Mouse (Mus musculus) embryonic facial prominence, embryonic 11.5 days (tissue): ENCODE measurements around the gene Srrt. TPM values are rescaled to one million over a fixed set of nuclear protein-coding genes. Genes with fewer than 3 reads are reported as not detected.

Experiments
- ATAC-seq: fragments of 200-750 bp; cut with Nextera tagmentation; replicated peaks from 2 replicates; pipeline ENCODE4 v1.8.0; 2017; ENCODE audit warnings: low read depth; ENCODE audit not compliant: insufficient number of reproducible peaks, low FRiP score, low TSS enrichment
- DNase-seq: peaks from one replicate; pipeline ENCODE4 v3.0.0-alpha.2; 2015; ENCODE audit warnings: low spot score
- H3K27ac ChIP-seq: fragments of 300-500 bp; sonication (generic); replicated peaks from 2 replicates; pipeline ENCODE4 v1.5.1; 2014; ENCODE audit warnings: mild to moderate bottlenecking, low read depth, low read length, control low read depth
- H3K27me3 ChIP-seq: fragments of 300-500 bp; sonication (generic); 2 replicates; pipeline ENCODE4 v1.6.1; 2014; ENCODE audit warnings: mild to moderate bottlenecking, low read length, moderate library complexity, mixed read lengths; ENCODE audit not compliant: control insufficient read depth, insufficient read depth
- H3K36me3 ChIP-seq: fragments of 300-500 bp; sonication (generic); replicated peaks from 2 replicates; pipeline ENCODE4 v1.6.1; 2014; ENCODE audit warnings: low read depth, mild to moderate bottlenecking, low read length, moderate library complexity, mixed read lengths; ENCODE audit not compliant: control insufficient read depth, insufficient read depth
- H3K4me1 ChIP-seq: fragments of 300-500 bp; sonication (generic); 2 replicates; pipeline ENCODE4 v1.6.1; 2014; ENCODE audit warnings: low read length, mixed read lengths; ENCODE audit not compliant: control insufficient read depth, insufficient read depth
- H3K4me2 ChIP-seq: fragments of 300-500 bp; sonication (generic); 2 replicates; pipeline ENCODE4 v1.6.1; 2014; ENCODE audit warnings: low read depth, mild to moderate bottlenecking, control low read depth, low read length, moderate library complexity
- H3K4me3 ChIP-seq: fragments of 300-500 bp; sonication (generic); 2 replicates; pipeline ENCODE4 v1.5.1; 2014; ENCODE audit warnings: low read depth, low read length, control low read depth
- H3K9ac ChIP-seq: fragments of 300-500 bp; sonication (generic); replicated peaks from 2 replicates; pipeline ENCODE4 v1.6.1; 2014; ENCODE audit warnings: mild to moderate bottlenecking, control low read depth, low read length
- H3K9me3 ChIP-seq: fragments of 300-500 bp; sonication (generic); replicated peaks from 2 replicates; pipeline ENCODE4 v1.6.1; 2016; ENCODE audit warnings: mild to moderate bottlenecking, low read length, inconsistent platforms, mixed read lengths; ENCODE audit not compliant: control insufficient read depth
- whole genome bisulfite sequencing: fragments of 180-500 bp; shearing (Covaris S2); extraction: QIAGEN DNeasy Blood & Tissue Kit; methylation state at CpG from one replicate; pipeline ENCODE4 v1.1.7; 2014; 5-methylcytosine and 5-hydroxymethylcytosine counted together
- microRNA-seq: library from miRNA; unstranded; fragments of <30 nt; microRNA quantifications from one replicate; pipeline ENCODE4, GENCODE M21; 2016; ENCODE audit warnings: borderline number of aligned reads
- polyA plus RNA-seq: library from polyadenylated mRNA; unstranded; fragments of >200 nt; fragmentation: Nextera tagmentation; extraction: Ambion mirVana; gene quantifications from 2 replicates; pipeline ENCODE4 v1.2.1, GENCODE M21; 2014

Srrt gene
- polyA plus RNA-seq, 1 experiment from 2014 or later = 148 TPM

DNA sequence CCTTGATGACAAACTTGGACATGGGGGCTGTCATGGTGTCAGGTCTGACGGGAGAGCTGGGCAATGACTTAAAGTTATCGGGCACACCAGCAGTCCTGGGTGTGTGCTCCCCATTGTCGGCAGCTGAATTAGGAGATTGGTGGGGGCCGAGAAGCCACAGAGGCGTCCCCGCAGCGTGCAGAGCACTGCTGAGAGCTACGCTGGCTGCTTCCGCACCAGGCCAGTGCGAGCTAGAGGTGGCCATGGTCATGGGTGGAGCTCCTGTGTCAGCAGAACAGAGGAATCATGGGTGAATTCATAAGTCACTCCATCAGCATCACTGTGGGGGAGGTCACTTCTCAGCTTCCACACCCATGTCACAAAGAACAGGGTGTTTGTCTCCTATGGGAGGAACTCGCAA, 42.7 kb downstream of the Srrt start:
- Histone ChIP-seq H3K27me3 (no peaks in the 10 kb centered on the region), H3K36me3 (no peaks in the 10 kb centered on the region), H3K9me3 (no peaks in the 10 kb centered on the region), H3K4me2 (no peak overlapping the region), H3K27ac (no peak overlapping the region), H3K9ac (no peak overlapping the region), H3K4me1 (no peaks in the 10 kb centered on the region), H3K4me3 (no peak overlapping the region)
- ATAC-seq = no peak
- 90% methylated on average over 11 of the region's 11 CpGs for WGBS
- DNase-seq = no peak

DNA sequence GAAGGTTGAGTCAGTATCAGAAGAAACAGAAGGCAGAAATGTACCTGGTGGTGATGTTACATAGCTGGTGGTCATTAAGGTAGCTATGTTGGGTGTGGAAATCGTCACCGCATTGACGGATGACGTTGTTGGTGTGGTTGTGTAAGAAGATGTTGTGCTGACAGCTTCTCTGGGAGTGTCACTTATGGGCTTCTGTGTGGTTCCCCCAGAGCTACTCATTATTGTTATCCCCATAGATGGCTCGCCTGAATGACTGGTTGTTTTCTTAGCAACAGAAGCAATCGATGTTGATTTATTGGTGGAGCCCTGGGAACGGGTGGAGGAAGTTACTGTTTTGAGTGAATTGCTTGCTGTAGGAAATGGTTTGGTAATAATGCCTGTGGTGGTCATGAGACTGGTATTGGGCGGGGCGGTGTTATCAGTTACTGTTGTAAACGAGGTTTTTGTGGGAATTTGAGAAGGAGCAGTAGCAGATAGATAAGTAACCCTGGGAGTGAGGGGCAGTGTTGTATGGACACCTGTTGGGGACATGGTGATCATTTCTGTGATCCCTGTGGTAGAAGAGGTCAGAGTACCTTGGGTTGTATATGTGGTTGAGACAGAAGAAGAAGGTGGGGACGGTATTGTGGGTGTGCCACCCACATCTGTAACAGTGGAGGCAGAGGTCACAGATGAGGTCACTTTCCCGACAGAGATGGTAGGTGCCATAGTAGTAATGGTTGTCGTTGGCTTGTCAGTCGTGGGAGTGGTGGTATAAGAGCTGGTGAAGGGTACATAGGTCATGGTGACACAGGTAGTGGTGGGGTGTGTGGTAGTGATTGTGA, 43.4 kb downstream of the Srrt start:
- no peaks in the 10 kb centered on the region for H3K9me3 ChIP-seq
- no peaks in the 10 kb centered on the region for H3K4me1 ChIP-seq
- no peak overlapping the region for H3K4me3 ChIP-seq
- no peak overlapping the region for H3K4me2 ChIP-seq
- no peak for DNase-seq
- H3K27me3 ChIP-seq = no peaks in the 10 kb centered on the region
- WGBS = 88% methylated on average over 14 of the region's 14 CpGs
- no peak overlapping the region for H3K27ac ChIP-seq
- no peak overlapping the region for H3K9ac ChIP-seq
- H3K36me3 ChIP-seq = no peaks in the 10 kb centered on the region
- no peak for ATAC-seq

Small RNA genes within 50 kb of the gene (microRNA-seq; reads per million reads assigned to microRNA genes)
- gene Mir7036 = not detected
- not detected for gene Mir8116

Other genes starting within 250 kb of the Srrt start
- gene Serpine1, start 235.4 kb downstream of the Srrt start, polyA plus RNA-seq = 0.17 TPM in 1 of 2 replicates, not detected in the other
- 3.6 and 4.6 TPM in 2 replicates for gene Trim56, start 191.5 kb downstream of the Srrt start, polyA plus RNA-seq
- gene Muc3, start 158.4 kb downstream of the Srrt start, polyA plus RNA-seq = not detected in 2 replicates
- gene Muc3a, start 95.3 kb downstream of the Srrt start, polyA plus RNA-seq = not detected in 2 replicates
- gene Ache, start 20.2 kb downstream of the Srrt start, polyA plus RNA-seq = 3.5 and 6.3 TPM in 2 replicates
- 6.6 and 7.8 TPM in 2 replicates for gene Ufsp1, start 13.0 kb downstream of the Srrt start, polyA plus RNA-seq
- 40.3 and 51.8 TPM in 2 replicates for gene Trip6, start 6.7 kb upstream of the Srrt start, polyA plus RNA-seq
- 3.0 and 4.2 TPM in 2 replicates for gene Slc12a9, start 25.9 kb upstream of the Srrt start, polyA plus RNA-seq
- gene Ephb4, start 42.4 kb upstream of the Srrt start, polyA plus RNA-seq = 46.4 and 52.3 TPM in 2 replicates
- 0.04 and 0.06 TPM in 2 replicates for gene Zan, start 169.4 kb upstream of the Srrt start, polyA plus RNA-seq
- 54.0 and 55.9 TPM in 2 replicates for gene Pop7, start 194.8 kb upstream of the Srrt start, polyA plus RNA-seq
- 8.5 and 8.7 TPM in 2 replicates for gene Gigyf1, start 210.9 kb upstream of the Srrt start, polyA plus RNA-seq
- 0.63 and 0.95 TPM in 2 replicates for gene Epo, start 225.6 kb upstream of the Srrt start, polyA plus RNA-seq
- 352 and 367 TPM in 2 replicates for gene Gnb2, start 225.8 kb upstream of the Srrt start, polyA plus RNA-seq
- 6.5 and 9.3 TPM in 2 replicates for gene Actl6b, start 245.8 kb upstream of the Srrt start, polyA plus RNA-seq